Mouse (Mus musculus): ENCODE data around the gene Gm48551. TPM values are rescaled to one million over a fixed set of nuclear protein-coding genes. Genes with fewer than 3 reads are reported as not detected.

The Gm48551 gene
- polyA plus RNA-seq, 1 experiment from 2014 or later: 1.1 TPM

- Histone ChIP-seq H3K27me3 (ENCODE audit: control insufficient read depth, insufficient read depth, low read length) (no peaks in the 10 kb centered on the region), H3K4me1 (replicated peaks; ENCODE audit: control insufficient read depth, insufficient read depth) (peaks cover 10% of the 10 kb centered on the region; the same call in 1 of the 2 replicates), H3K9ac (ENCODE audit: low read length) (no peak overlapping the region), H3K4me3 (ENCODE audit: low read depth, low read length) (no peak overlapping the region), H3K36me3 (ENCODE audit: control insufficient read depth, insufficient read depth, low read length) (0 out of 2 replicates have a peak, but pooled peaks cover 3% of the 10 kb centered on the region), H3K27ac (replicated peaks) (no peak overlapping the region), H3K4me2 (replicated peaks; ENCODE audit: low read depth) (no peak overlapping the region), H3K9me3 (ENCODE audit: control insufficient read depth, low read length) (no peaks in the 10 kb centered on the region)
- TF ChIP-seq CTCF (IDR thresholded peaks at IDR 0.05; ENCODE audit: low read depth) (no peak), EP300 (optimal IDR thresholded peaks at IDR 0.05) (no peak)
- WGBS: 79% methylated on average over 4 of the region's 4 CpGs
- DNase-seq (ENCODE audit: low spot score): no peak
- ATAC-seq (ENCODE audit: low FRiP score, low TSS enrichment): no peak
These were observed 37.0 kb downstream of the Gm48551 start for GRCm38 (mm10) chr10:81421041-81421796.

- DNase-seq (ENCODE audit: low spot score): peak; percentile 12
- no peak overlapping the region for H3K27ac ChIP-seq (replicated peaks)
- H3K4me3 ChIP-seq (ENCODE audit: low read depth, low read length): no peak overlapping the region
- peaks cover 10% of the 10 kb centered on the region; the same call in 1 of the 2 replicates for H3K4me1 ChIP-seq (replicated peaks; ENCODE audit: control insufficient read depth, insufficient read depth)
- H3K9me3 ChIP-seq (ENCODE audit: control insufficient read depth, low read length): no peaks in the 10 kb centered on the region
- no peak overlapping the region for H3K4me2 ChIP-seq (replicated peaks; ENCODE audit: low read depth)
- no peaks in the 10 kb centered on the region for H3K27me3 ChIP-seq (ENCODE audit: control insufficient read depth, insufficient read depth, low read length)
- TF ChIP-seq CTCF (IDR thresholded peaks at IDR 0.05; ENCODE audit: low read depth) (no peak), EP300 (optimal IDR thresholded peaks at IDR 0.05) (no peak)
- 0 out of 2 replicates have a peak, but pooled peaks cover 3% of the 10 kb centered on the region for H3K36me3 ChIP-seq (ENCODE audit: control insufficient read depth, insufficient read depth, low read length)
- no peak overlapping the region for H3K9ac ChIP-seq (ENCODE audit: low read length)
- 80% methylated on average over 5 of the region's 5 CpGs for WGBS
- no peak for ATAC-seq (ENCODE audit: low FRiP score, low TSS enrichment)
These were observed 37.5 kb downstream of the Gm48551 start for GRCm38 (mm10) chr10:81421797-81422100.

- WGBS: 67% methylated on average over 5 of the region's 6 CpGs
- peak; percentile 15 for DNase-seq (ENCODE audit: low spot score)
- no peak overlapping the region for H3K9ac ChIP-seq (ENCODE audit: low read length)
These were observed 37.9 kb downstream of the Gm48551 start for GRCm38 (mm10) chr10:81422191-81422590.

DNA sequence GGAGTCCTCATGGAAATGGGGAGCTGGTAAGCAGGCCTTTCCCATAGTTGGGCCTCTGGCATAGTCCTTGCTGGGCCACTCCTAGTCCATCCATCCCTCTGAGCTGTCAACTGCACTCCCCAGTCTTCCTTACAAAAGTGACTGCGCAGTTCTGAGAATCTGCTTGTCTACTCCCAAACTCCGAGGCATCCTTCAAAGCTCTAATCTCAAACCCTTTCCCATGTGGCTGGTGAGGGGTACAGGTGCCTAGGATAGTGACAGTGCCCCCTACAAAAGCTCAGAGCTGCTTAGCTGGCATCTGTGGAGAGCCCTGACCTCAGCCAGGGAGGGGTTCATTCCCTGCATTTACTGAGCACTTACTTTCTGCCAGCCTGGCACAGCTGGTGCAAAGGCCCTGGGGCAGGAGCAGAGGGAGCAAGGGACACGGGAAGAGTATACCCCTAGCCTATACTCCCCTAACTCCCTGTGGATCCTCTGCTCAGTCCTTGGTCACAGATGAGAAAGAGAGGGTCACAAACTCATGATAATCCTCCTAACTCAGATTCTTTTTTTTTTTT is 38.5 kb downstream of the Gm48551 start:
- Histone ChIP-seq H3K9ac (ENCODE audit: low read length) (no peak overlapping the region), H3K36me3 (ENCODE audit: control insufficient read depth, insufficient read depth, low read length) (0 out of 2 replicates have a peak, but pooled peaks cover 3% of the 10 kb centered on the region), H3K9me3 (ENCODE audit: control insufficient read depth, low read length) (no peaks in the 10 kb centered on the region), H3K4me2 (replicated peaks; ENCODE audit: low read depth) (no peak overlapping the region), H3K4me3 (ENCODE audit: low read depth, low read length) (no peak overlapping the region), H3K27ac (replicated peaks) (no peak overlapping the region), H3K4me1 (replicated peaks; ENCODE audit: control insufficient read depth, insufficient read depth) (peaks cover 9% of the 10 kb centered on the region; the same call in 1 of the 2 replicates), H3K27me3 (ENCODE audit: control insufficient read depth, insufficient read depth, low read length) (no peaks in the 10 kb centered on the region)
- TF ChIP-seq EP300 (optimal IDR thresholded peaks at IDR 0.05) (no peak), CTCF (IDR thresholded peaks at IDR 0.05; ENCODE audit: low read depth) (no peak)
- no peak for DNase-seq (ENCODE audit: low spot score)
- WGBS: 76% methylated on average over 3 of the region's 3 CpGs
- no peak for ATAC-seq (ENCODE audit: low FRiP score, low TSS enrichment)

More at GRCm38 (mm10) chr10:81422191-81422590, 37.9 kb downstream of the Gm48551 start:
- TF ChIP-seq EP300 (optimal IDR thresholded peaks at IDR 0.05) (no peak), CTCF (IDR thresholded peaks at IDR 0.05; ENCODE audit: low read depth) (no peak)
- no peak overlapping the region for H3K4me3 ChIP-seq (ENCODE audit: low read depth, low read length)
- 0 out of 2 replicates have a peak, but pooled peaks cover 3% of the 10 kb centered on the region for H3K36me3 ChIP-seq (ENCODE audit: control insufficient read depth, insufficient read depth, low read length)
- peaks cover 10% of the 10 kb centered on the region; the same call in 1 of the 2 replicates for H3K4me1 ChIP-seq (replicated peaks; ENCODE audit: control insufficient read depth, insufficient read depth)
- no peaks in the 10 kb centered on the region for H3K27me3 ChIP-seq (ENCODE audit: control insufficient read depth, insufficient read depth, low read length)
- H3K27ac ChIP-seq (replicated peaks): no peak overlapping the region
- no peak overlapping the region for H3K4me2 ChIP-seq (replicated peaks; ENCODE audit: low read depth)
- ATAC-seq (ENCODE audit: low FRiP score, low TSS enrichment): no peak
- no peaks in the 10 kb centered on the region for H3K9me3 ChIP-seq (ENCODE audit: control insufficient read depth, low read length)

- no peak for TF ChIP-seq EP300 (optimal IDR thresholded peaks at IDR 0.05)
- TF ChIP-seq CTCF (IDR thresholded peaks at IDR 0.05; ENCODE audit: low read depth): no peak
- no peaks in the 10 kb centered on the region for H3K9me3 ChIP-seq (ENCODE audit: control insufficient read depth, low read length)
- ATAC-seq (ENCODE audit: low FRiP score, low TSS enrichment) (no peak), DNase-seq (ENCODE audit: low spot score) (peak; percentile 11)
- peaks cover 8% of the 10 kb centered on the region; the same call in 1 of the 2 replicates for H3K4me1 ChIP-seq (replicated peaks; ENCODE audit: control insufficient read depth, insufficient read depth)
- peak overlapping the region; percentile 77 for H3K4me2 ChIP-seq (replicated peaks; ENCODE audit: low read depth)
- WGBS: 74% methylated on average over 4 of the region's 4 CpGs
- H3K4me3 ChIP-seq (ENCODE audit: low read depth, low read length): no peak overlapping the region
- H3K9ac ChIP-seq (ENCODE audit: low read length): no peak overlapping the region
- 0 out of 2 replicates have a peak, but pooled peaks cover 3% of the 10 kb centered on the region for H3K36me3 ChIP-seq (ENCODE audit: control insufficient read depth, insufficient read depth, low read length)
- no peaks in the 10 kb centered on the region for H3K27me3 ChIP-seq (ENCODE audit: control insufficient read depth, insufficient read depth, low read length)
- H3K27ac ChIP-seq (replicated peaks): 0 out of 2 replicates have a peak overlapping the region, but pooled peaks have one; percentile 70
These were observed 39.4 kb downstream of the Gm48551 start for GRCm38 (mm10) chr10:81423476-81424245.
